Mouse (Mus musculus): ENCODE measurements at regions not wholly inside any gene's neighbourhood (a gene's known extent, or its start where the extent isn't known, plus 50 kb on each side); places are given as distances from the start of the nearest gene placed in this dataset.

- Histone ChIP-seq H3K36me3 (ENCODE audit: control insufficient read depth, insufficient read depth, low read length) (no peaks in the 10 kb centered on the region), H3K27me3 (ENCODE audit: control insufficient read depth, insufficient read depth, low read length) (no peaks in the 10 kb centered on the region), H3K4me1 (ENCODE audit: control insufficient read depth, insufficient read depth, low read length) (no peaks in the 10 kb centered on the region), H3K4me3 (replicated peaks; ENCODE audit: low read depth, low read length) (no peak overlapping the region), H3K9ac (replicated peaks; ENCODE audit: low read length) (no peak overlapping the region), H3K4me2 (ENCODE audit: low read length) (no peak overlapping the region), H3K27ac (replicated peaks; ENCODE audit: low read depth, low read length) (no peak overlapping the region), H3K9me3 (ENCODE audit: control insufficient read depth, low read length) (no peaks in the 10 kb centered on the region)
- DNase-seq (no peak), ATAC-seq (ENCODE audit: low FRiP score, low TSS enrichment) (no peak)
- WGBS = 90% methylated on average over 5 of the region's 5 CpGs
Measured at GRCm38 (mm10) chr1:151130845-151131626, 51.3 kb upstream of the Gm47985 start.

GRCm38 (mm10) chr1:151131627-151132284, 50.6 kb upstream of the Gm47985 start:
- Histone ChIP-seq H3K4me3 (replicated peaks; ENCODE audit: low read depth, low read length) (no peak overlapping the region), H3K4me2 (ENCODE audit: low read length) (no peak overlapping the region), H3K9ac (replicated peaks; ENCODE audit: low read length) (no peak overlapping the region), H3K9me3 (ENCODE audit: control insufficient read depth, low read length) (no peaks in the 10 kb centered on the region), H3K36me3 (ENCODE audit: control insufficient read depth, insufficient read depth, low read length) (no peaks in the 10 kb centered on the region), H3K27ac (replicated peaks; ENCODE audit: low read depth, low read length) (no peak overlapping the region), H3K4me1 (ENCODE audit: control insufficient read depth, insufficient read depth, low read length) (no peaks in the 10 kb centered on the region), H3K27me3 (ENCODE audit: control insufficient read depth, insufficient read depth, low read length) (no peaks in the 10 kb centered on the region)
- 84% methylated on average over 4 of the region's 4 CpGs for WGBS
- DNase-seq (no peak), ATAC-seq (ENCODE audit: low FRiP score, low TSS enrichment) (no peak)

All from midbrain, embryonic 14.5 days (tissue).